ENCODE assay signal across 7 mouse cellular contexts in genomic region chr1:130731741-130732337, GRCm38 (mm10). TPM values are rescaled to one million over a fixed set of nuclear protein-coding genes. Genes with fewer than 3 reads are reported as not detected.
DNase-seq lines count a peak whose midpoint lies in the region; ATAC-seq lines count a peak whose summit lies in the region.

Gene AA986860 (plus strand): TSS chr1:130731976.

- H3K9ac ChIP-seq in hindbrain, embryonic 13.5 days: no peak within 1 kb of the TSS
- no peak within 1 kb of the TSS for H3K9ac ChIP-seq in neural tube, embryonic 11.5 days (ENCODE audit: low read length)

- H3K27me3 ChIP-seq in hindbrain, embryonic 13.5 days: no peaks in the 10 kb centered on the region
- H3K27me3 ChIP-seq in neural tube, embryonic 11.5 days (ENCODE audit: control insufficient read depth, insufficient read depth, low read length): no peaks in the 10 kb centered on the region

- peak within 1 kb of the TSS; percentile 26; the same call in 1 of the 2 replicates for H3K4me2 ChIP-seq in hindbrain, embryonic 13.5 days
- peak within 1 kb of the TSS; percentile 17; the same call in 1 of the 2 replicates for H3K4me2 ChIP-seq in neural tube, embryonic 11.5 days (ENCODE audit: low read depth)

- peaks cover 5% of the 10 kb centered on the region; the same call in 1 of the 2 replicates for H3K4me1 ChIP-seq in hindbrain, embryonic 13.5 days (replicated peaks)
- H3K4me1 ChIP-seq in neural tube, embryonic 11.5 days (ENCODE audit: control insufficient read depth, insufficient read depth, low read length): no peaks in the 10 kb centered on the region

- no peak within 1 kb of the TSS for H3K27ac ChIP-seq in hindbrain, embryonic 13.5 days
- no peak within 1 kb of the TSS for H3K27ac ChIP-seq in neural tube, embryonic 11.5 days (ENCODE audit: low read depth, low read length)

- H3K36me3 ChIP-seq in hindbrain, embryonic 13.5 days: no peaks in the 10 kb centered on the region
- no peaks in the 10 kb centered on the region for H3K36me3 ChIP-seq in neural tube, embryonic 11.5 days (ENCODE audit: control insufficient read depth, insufficient read depth, low read length)

- H3K4me3 ChIP-seq in hindbrain, embryonic 13.5 days: no peak within 1 kb of the TSS
- H3K4me3 ChIP-seq in neural tube, embryonic 11.5 days (ENCODE audit: low read depth, low read length): no peak within 1 kb of the TSS

- DNase-seq in Muller cell, postnatal 12 days (ENCODE audit: inconsistent ontology term): peak; percentile 40
- DNase-seq in adrenal gland, postnatal 36 days: peak; percentile 38 to 53
- DNase-seq in liver: peak; percentile 89
- DNase-seq in neural tube, embryonic 11.5 days (ENCODE audit: low spot score): peak; percentile 28
- no peak for DNase-seq in cerebellum, adult 9-11 months
- no peak for DNase-seq in cerebellum, adult 11 months

- H3K9me3 ChIP-seq in hindbrain, embryonic 13.5 days: no peaks in the 10 kb centered on the region
- H3K9me3 ChIP-seq in neural tube, embryonic 11.5 days (ENCODE audit: control insufficient read depth, low read length): no peaks in the 10 kb centered on the region

- no peak for ATAC-seq in hindbrain, embryonic 13.5 days (ENCODE audit: low FRiP score)
- no peak for ATAC-seq in neural tube, embryonic 11.5 days (ENCODE audit: insufficient read depth, low FRiP score, low TSS enrichment)

- 7% methylated on average over 10 of the region's 10 CpGs for WGBS in hindbrain, embryonic 13.5 days
- 6% methylated on average over 10 of the region's 10 CpGs for WGBS in neural tube, embryonic 11.5 days

RNA-seq across cellular contexts. Expression of gene AA986860, which starts in this region (rescaled TPM):
- total RNA-seq in adrenal gland, postnatal 36 days (2021): 10 to 100 TPM in 1 of 2 experiments, 1 to 10 TPM in 1; 2.7 to 13.1 TPM
- 0.51 and 0.63 TPM in 2 replicates for polyA plus RNA-seq in hindbrain, embryonic 13.5 days (2015; fragmentation: Nextera tagmentation; extraction: Ambion mirVana)
- polyA plus RNA-seq in neural tube, embryonic 11.5 days (2014; fragmentation: Nextera tagmentation; extraction: Ambion mirVana): 0.32 and 1.0 TPM in 2 replicates

Comparison
In these comparisons a context has a peak if more than half of its experiments do, and no peak if none do; other contexts are left out.
1. DNase-seq: peak in Muller cell, postnatal 12 days (single experiment), adrenal gland, postnatal 36 days (2 of 2), liver (single experiment) and neural tube, embryonic 11.5 days (single experiment); none in cerebellum, adult 9-11 months (single experiment) and cerebellum, adult 11 months (single experiment).